Mouse (Mus musculus) cerebellum, adult 2 months (tissue): ENCODE results near the gene Pcdh19.

Source experiments
- CTCF ChIP-seq: fragments of 200-500 bp; IDR thresholded peaks from 2 replicates; pipeline ENCODE4 v1.5.1; 2011; ENCODE audit warnings: low read depth, mild to moderate bottlenecking, control low read depth, low read length, moderate library complexity, borderline replicate concordance; ENCODE audit not compliant: insufficient read depth
- POLR2A ChIP-seq: fragments of 200-500 bp; IDR thresholded peaks from 2 replicates; pipeline ENCODE4 v1.6.1; 2011; ENCODE audit warnings: low read length, control low read depth, borderline replicate concordance; ENCODE audit not compliant: insufficient read depth

- TF ChIP-seq POLR2A = no peak
- no peak for TF ChIP-seq CTCF
Observed at GRCm38 (mm10) chrX:133605828-133606227, 83.0 kb downstream of the Pcdh19 start.
